Mouse (Mus musculus) CD4-positive, CD25-positive, alpha-beta regulatory T cell, adult 2 months (primary cell): Measurements from ENCODE around the gene Ppp1ca.

ENCODE experiments used
- DNase-seq: peaks from one replicate; pipeline ENCODE4 v3.0.0-alpha.2; 2012; ENCODE audit warnings: low read depth, low spot score

Ppp1ca gene

DNA sequence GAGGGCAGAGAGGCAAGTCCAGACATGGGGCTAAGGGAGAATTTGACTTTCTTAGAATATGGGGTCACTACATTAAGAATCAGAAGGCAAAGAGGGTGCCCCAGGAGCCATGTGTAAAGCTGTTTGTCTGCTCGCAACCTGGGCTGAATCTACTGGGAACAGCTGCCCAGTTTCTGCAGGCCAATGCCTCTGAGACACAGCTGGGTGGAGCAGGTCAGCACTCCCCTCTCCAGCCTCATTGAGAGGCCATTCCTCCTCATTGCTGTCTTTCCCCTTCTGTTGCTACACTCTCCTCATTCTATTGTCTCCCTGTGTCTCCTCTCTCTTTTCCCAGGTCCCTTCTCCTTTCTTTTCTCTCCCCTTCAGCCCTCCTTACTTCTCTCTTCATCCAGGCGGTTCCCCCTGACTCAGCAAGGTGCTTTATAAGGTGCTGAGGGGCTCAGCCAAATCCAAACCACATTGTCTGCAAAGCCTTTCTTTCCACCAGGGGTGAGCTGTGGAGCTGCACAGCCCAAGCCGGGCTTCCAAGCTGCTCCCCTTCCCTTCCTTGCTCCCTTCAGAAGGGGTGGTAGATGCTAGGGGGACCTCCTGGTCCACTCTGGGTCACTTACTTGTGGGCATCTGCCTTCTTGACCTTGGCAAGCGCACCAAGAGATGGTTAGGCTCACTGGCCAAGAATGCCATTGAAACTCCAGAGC lies 20.2 kb downstream of the Ppp1ca start:
- peak; percentile 7 for DNase-seq

DNA sequence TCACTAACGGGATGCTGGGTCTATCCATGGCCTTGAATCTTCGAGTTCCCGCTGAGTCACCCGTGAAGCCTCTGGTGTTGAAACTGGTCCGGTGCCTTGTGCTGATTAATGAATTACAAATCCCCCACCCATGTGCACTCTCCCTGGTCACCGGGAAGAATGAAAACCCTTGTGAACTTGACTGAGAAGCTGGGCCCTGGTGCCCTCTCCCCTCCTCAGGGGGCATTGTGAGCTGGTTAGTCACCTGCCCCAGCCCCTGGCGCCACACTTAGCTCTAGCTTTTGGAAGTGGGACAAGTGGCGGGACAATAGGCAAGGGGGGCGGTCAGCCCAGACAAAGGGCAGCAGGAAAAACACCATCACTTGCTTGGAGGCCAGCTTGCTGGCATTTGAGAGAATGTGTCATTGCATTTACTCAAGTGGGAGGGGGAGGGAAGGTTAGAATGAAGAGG lies 21.7 kb downstream of the Ppp1ca start:
- peak; percentile 33 for DNase-seq

DNA sequence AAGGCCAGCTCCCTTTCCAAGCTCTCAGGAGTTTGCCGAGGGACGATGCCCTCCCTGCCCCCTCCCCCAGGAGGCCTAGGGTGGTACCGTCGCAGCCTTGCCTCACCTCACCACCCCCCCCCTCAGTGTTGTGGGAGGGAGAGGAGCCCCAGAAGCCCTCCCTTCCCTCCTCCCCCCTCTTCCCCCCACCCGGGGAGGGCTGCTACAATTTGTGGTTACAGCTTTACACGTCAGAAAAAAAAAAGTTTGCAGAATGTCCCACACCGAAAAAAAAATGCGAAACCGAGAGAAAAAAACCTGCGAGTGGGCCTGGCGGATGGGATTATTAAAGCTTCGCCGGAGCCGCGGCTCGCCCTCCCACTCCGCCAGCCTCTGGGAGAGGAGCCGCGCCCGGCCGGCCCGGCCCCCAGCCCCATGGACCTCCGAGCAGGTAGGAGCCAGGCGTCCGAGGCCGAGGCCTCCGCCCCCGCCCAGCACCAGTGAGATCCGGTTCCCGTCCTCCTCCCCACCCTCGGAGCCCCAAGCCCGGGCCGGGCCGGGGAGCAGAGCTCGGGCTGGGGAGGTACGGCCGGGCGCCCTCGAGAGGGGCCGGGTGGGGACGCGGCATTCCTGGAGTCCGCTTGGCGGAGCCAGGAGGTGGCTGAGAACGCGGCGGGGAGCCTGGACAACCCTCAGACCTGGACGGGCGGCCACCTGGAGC lies 22.4 kb downstream of the Ppp1ca start, which contains the start of the genes Clcf1 and AC109138.7:
Gene Clcf1, plus strand, starts transcription at position 168 of the 700 bp plus-strand sequence.
Gene AC109138.7, plus strand, starts transcription at position 287 of the 700 bp plus-strand sequence.
- DNase-seq: peak; percentile 92

DNA sequence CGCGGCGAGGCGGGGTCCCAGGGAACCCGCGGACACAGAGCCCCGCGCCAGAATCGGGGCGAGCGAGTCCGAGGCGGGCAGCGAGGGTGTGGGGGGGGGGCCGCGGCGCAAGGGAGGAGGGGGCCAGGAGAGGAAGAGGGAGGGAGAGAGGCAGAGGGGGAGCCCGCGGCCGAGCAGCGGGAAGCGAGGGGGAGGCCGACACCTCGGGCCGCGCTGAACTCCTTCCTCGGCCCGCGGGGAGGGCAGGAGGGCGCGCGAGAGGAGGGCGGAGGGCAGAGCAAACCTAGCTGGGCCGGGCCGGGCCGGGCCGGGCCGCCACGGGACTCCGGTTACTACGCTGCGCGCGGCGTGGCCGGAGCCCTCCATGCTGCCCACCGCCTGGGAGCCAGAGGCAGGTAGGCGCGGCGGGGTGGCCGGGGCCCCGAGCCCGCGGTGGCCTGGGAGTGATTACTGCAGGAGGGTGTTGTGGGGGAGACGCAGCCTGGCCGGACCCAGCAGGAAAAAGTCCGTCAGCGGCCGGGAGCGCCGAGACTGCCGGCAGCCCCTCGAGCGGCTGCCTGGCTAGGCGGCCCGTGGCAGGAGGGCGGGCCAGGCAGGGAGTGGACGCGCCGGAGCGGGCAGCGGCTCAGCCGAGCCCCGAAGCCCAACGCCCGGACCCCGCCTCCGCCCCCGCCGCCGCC lies 23.0 kb downstream of the Ppp1ca start:
- DNase-seq: peak; percentile 58

DNA sequence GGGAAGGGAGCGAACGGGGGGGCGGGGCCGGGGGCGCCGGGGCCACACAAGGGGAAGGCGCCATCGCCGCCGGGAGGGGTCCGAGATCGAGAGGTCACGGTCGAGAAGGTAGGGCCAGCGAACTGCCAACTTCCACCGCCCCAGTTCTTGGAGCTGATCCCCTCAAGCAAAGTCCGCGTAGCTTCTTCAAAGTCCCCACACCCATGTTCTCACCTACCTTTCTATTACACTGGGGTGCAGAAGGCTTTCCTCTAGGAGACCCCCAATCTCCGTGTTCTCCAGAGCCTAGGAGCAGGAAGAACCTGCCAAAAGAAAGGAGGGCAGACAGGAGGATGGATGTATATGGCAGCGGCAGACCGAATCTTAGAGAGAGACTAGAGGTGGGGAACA lies 23.6 kb downstream of the Ppp1ca start:
- DNase-seq: no peak

DNA sequence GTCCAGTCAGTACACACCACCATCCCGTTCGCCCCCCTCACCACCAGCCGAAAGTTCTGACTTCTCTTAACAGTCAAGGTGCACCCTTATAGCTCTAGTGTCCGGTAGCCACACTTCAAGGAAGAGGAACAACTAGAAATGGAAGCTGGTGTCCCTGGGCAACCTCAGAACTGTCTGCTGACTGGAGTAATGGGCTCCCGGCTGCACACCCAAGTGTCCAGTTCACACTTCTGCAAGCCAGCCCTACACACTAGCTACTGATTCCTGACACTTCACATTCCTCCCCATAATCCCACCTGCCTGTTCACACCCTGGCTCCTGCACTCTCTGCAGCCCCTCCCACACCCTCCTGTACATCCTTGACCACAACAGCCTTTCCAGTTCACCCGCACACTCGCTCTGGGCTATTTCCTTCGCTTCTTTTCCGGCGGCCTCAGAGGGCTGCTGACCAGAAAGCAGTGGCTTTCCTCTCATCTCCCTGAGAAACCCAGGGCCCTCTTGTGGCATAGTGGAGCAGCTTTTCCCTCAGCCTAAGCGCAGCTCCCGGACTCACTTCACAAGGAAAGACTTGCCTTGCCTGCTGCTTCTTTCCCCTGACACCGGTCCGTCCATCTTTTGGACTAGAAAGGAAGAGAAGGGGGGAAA lies 24.3 kb downstream of the Ppp1ca start:
- peak; percentile 8 for DNase-seq

DNA sequence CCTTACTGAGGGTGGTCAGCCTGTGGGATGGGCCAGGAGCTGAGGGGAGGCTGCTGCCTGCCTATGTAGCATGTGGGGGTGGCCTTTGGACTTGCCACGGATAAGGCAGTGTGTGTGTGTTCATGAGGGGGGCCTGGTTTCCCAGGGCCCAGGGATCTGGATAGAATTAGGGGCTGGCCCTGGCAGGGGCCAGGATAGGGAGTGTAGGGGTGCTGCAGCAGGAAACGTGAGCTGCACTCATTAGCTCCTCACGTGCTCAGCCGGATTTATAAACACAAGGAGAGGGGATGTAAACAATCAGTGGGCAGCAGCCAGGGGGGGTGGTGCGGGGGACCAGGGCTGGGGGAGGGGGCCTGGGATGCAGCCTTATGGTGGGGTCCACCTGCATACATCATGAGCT lies 25.3 kb downstream of the Ppp1ca start:
- DNase-seq: peak; percentile 4

DNA sequence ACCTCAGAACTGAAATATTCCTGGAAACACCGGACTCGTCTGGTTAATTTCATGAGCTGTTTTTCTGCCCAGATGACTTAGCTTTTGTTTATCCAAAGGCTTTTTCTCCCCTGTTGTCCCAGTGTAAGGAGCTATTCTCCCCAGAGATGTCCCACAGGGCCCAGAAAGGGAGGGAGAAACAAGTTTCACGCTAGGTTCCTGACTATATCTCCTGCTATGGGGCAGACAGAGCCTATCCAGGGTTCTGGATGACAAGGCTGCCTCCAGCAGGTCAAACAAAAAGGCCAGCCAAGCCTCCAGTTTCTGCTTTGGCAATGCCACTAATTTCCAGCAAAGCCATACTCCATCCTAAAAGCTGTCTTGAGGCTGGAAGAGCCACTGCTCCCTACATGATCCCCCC lies 26.0 kb downstream of the Ppp1ca start:
- no peak for DNase-seq

DNA sequence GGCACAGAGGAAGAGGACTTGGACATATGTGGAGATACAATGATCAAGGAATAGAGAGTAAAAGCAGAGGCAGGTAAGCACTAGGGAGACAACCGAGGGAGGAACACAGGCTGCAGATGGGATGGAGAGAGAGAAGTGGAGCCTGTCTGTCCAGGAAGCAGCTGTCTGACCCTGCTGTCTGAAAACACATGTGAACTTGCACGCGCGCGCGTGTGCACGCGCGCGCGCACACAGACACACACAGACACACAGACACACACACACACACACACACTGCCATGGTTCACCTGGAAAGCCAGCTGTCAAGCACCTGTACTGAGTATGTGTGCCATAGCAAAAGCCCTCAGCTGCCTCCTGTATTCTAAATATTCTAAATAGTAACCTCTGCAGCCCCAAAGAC lies 26.4 kb downstream of the Ppp1ca start:
- peak; percentile 21 for DNase-seq

DNA sequence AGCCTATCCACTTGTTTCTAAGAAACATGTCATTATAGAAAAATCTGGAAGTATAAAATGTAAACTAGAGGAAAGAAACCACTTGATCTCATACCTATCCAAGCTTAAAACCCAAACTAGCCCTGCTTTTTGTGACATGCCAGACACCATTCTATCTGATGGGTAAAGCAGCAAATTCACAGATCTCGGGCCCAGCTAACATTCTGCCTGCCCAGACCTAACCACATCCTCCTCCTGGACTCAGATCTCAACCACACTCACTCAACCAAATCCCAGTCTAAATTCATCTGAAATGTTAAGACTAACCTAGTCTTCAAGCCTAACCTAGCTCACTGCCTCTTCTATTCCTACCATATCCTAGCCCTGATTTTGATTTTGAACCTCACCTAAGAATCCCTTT lies 26.9 kb downstream of the Ppp1ca start:
- peak; percentile 62 for DNase-seq

DNA sequence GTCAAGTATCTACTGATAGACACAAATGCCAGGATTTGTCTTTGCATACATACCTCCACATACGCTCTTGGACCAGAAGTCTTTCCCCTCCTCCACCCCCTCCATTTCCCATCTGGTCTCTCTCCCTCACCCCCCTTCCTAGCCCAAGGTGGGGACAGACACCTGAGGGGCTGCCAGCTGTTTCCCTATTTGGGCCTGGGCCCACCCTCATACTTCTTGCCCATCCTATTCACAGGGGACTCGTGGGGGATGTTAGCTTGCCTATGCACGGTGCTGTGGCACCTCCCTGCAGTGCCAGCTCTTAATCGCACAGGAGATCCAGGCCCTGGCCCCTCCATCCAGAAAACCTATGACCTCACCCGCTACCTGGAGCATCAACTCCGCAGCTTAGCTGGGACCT lies 28.1 kb downstream of the Ppp1ca start:
- no peak for DNase-seq

DNA sequence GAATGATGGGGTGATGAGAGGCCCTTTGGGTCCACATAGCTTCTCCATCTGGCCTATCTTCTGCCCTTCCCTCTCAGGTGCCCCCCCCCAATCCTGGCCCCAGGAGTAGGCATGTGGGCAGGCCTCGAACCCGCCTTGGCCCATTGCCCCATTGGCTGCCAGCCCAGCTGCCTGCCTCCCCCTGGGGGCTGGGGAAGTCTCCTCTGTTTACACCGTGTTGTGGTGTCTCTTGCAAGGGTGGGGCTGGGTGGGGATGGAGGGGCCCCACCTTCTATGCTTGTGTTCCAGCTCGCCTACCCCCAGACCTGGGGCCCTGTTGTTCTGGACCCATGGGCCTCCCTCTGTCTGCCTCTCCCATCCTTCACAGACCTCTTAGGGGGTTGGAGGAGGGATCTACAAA lies 28.6 kb downstream of the Ppp1ca start:
- DNase-seq: no peak

DNA sequence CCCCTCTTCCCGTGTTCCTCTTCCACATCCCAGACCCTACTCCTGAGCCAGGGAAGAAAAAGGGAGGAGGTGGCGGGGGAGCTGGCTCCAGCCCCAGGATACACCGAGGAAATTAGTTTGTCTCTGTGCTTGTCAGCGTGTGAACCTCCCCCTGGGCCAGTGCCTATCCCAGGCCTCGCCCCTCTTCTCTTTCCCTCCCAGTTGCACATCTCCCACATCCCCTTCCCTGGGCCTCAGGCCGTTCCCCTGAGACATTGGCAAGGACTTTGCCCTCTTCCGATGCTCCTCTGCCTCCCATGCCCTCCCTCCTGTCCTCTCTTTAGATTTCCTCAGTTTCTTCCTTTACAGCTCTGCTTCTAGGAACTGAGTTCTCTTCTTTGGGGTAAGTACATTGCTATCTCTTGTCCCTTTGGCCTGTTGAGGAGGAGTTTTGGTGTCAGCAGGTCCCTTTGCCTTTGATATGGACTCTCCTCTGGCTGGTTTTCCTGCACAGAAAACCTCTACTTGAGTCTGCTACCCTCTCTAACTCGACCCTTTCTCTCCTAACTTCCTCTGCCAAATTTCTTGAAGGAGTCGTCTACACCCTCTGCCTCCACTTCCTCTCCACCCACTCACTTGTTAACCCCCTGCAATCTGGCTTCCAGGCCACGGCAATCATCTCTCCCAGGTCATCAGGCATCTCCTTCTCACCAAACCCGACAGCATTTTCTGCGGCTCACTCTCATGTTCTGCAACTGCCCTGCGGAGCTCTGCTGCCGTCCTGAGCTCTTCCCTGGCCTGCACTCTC lies 29.3 kb downstream of the Ppp1ca start:
- DNase-seq: peak; percentile 41

DNA sequence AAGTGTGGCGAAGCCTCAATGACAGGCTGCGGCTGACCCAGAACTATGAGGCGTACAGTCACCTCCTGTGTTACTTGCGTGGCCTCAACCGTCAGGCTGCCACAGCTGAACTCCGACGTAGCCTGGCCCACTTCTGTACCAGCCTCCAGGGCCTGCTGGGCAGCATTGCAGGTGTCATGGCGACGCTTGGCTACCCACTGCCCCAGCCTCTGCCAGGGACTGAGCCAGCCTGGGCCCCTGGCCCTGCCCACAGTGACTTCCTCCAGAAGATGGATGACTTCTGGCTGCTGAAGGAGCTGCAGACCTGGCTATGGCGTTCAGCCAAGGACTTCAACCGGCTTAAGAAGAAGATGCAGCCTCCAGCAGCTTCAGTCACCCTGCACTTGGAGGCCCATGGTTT lies 30.3 kb downstream of the Ppp1ca start:
- DNase-seq: no peak

DNA sequence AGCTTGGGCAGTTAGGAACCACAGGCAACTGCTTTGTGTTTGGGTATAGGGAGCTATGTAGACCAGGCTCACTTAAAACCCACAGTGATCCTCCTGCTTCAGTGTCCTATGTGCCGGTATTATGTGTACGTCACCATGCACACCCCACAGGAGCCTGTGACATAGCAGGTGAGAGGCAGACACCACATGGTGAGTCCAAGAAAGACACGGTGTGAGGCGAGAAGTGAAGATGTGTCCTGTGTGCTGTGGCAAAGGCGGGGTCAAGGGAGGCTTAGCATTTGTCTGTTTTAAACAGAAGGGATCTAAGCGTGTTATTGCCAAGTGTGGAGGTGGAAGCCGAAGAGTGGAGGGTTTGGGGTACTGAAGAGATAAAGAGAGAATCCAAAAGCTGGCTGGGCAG lies 34.9 kb downstream of the Ppp1ca start:
- no peak for DNase-seq

DNA sequence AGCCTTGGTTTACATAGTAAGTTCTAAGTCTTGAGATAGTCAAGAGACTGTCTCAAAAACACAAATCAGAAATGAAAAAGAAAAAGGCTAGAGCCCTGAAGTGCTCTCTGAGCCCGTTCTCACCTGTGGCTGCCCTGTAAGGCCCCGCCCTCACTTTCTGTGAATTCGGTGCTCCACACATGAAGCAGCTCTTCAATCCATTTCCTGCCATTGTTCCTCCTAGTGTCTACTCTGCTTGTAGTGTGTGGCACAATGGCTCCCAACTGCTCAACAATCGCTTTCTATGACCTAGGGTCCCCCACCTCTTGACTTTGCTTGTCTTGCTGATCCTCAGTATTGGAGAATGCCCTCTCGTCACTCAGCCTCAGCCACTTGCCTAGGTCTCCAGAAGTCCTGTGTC lies 35.6 kb downstream of the Ppp1ca start:
- peak; percentile 65 for DNase-seq

DNA sequence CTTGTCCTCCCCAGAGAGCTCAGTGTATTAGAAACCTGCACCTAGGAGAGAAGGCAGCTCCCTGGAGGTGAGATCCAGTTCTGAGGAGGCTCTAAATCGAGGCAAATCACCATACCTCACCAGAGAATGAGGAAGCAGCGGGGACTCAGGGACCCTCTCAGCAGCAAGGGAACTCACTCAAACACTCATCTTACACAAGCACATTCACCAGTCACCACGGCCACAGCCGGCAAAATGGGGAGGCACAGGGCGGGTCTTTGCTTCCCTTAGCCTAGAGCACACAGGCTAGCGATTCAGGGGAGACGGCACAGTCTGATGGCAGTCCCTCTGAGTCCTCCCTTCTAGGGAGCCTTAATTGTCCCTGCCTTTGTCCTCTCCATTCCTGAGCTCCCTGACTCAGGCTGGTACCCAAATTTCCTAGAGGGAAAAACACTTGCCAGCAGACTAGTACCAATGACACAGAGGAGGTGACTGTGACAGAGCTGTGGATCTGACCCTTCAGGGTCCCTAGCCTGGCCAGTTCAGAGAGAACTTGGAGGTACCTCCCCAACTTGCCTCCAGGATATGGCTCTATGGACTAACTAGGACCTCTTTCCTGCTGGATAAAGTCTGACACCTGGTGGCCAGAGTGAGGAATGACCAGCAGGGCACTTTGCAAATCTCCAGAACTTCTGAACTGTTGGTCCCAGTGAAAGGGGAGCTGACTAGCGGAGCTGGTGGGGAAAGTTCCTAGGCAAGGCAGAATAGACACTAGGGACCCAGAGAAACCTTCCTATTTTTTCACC lies 36.2 kb downstream of the Ppp1ca start:
- peak; percentile 87 for DNase-seq

DNA sequence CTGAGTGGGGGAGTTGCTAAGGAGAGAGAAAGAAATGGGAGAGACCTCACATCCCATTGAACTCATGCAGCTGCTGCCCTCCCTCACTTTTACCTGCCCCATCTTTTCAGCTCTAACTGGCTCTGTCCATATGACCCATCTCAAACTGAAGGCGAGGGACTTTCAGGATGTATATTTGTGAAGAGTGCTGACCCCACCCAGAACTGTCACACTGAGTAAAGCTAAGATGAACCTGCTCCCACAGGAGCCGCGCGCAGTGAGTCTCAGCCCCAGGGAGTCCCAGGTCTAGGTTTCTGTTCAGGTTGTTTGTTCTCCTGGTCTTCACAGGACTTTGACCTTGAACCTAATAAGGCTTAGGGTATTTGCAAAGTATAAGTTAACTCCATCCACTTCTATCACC lies 37.0 kb downstream of the Ppp1ca start:
- no peak for DNase-seq

DNA sequence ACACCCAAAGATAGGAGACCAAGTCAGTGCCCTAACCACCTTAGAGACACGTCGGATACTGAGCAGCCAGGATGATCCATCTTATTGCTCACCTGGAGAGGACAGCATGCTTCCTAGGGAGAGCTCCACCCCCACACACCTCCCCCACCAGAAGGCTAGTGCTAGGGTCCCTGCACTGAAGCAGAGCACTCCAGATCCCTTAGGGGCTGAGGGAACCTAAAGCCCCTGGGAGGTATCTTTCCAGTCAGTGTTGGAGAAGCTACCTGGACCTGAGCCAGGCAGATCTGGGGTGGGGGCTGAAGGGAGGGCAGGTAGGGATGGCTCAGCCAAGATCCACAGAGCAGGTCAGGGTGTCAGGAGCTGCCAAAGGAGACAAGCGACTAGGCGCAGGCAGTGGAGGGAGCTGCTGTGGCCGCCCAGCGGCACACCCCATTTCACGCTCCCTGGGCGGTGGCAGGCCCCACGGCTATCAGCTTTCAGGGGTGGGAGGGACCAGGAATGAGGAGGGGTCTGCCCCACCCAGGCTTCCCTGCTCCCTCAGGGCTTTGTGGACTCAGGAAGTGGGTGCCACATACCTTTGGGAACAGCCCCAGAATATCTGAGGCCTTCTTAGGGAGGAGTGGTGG lies 37.7 kb downstream of the Ppp1ca start:
- DNase-seq: no peak

DNA sequence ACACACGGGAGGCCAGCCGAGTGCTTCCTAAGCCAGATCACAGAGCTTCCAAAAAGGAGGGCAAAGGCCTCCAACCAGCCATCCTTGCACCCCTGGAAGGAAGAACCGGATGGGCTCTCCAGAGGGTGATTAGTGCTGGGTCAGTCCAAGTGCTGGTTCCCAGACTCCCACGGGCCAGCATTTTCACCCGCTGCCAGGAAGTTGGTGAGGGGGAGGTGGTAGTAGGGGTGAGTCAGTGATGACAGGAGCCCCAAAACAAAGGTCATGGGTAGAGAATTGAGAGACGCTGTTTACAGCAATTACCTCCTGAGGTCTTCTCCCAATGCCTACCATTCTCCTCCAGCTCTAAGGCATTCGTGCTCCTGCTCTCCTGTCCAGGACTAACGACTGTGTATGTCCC lies 38.5 kb downstream of the Ppp1ca start:
- peak; percentile 53 for DNase-seq
